Mouse (Mus musculus) embryo, embryonic 9.5 days (tissue): ENCODE measurements around the gene Cyp3a41b.
"Not testable (repeated sequence)": the region's sequence is repeated elsewhere in the genome, so short reads cannot be mapped to it uniquely, and the experiment has no call there.

ENCODE experiments used
- DNase-seq: peaks from one replicate; pipeline ENCODE4 v3.0.0-alpha.2; 2017; ENCODE audit errors: extremely low spot score

Cyp3a41b gene

DNA sequence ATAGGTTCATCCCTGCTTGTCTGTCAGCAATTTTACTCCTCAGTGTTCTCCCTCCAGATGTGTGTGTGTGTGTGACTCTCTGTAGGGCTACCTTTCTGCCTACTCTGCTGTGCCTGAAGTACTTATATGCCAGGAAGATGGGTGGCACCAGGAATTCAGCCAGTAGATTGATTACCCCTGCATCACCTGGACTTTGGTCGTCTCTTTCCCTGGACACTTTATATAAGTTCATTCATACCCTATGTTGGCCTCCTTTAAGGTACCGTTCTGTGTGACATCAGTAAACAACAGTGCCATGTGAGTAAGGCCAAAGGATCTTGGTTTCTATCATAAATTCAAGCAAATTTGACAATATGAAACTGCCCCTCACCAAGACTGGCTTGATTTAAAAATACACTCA lies at the start of gene Cyp3a41b:
TSS of gene Cyp3a41b (minus strand) at position 101 of the 400 bp plus-strand sequence.
- DNase-seq = not testable (repeated sequence)

DNA sequence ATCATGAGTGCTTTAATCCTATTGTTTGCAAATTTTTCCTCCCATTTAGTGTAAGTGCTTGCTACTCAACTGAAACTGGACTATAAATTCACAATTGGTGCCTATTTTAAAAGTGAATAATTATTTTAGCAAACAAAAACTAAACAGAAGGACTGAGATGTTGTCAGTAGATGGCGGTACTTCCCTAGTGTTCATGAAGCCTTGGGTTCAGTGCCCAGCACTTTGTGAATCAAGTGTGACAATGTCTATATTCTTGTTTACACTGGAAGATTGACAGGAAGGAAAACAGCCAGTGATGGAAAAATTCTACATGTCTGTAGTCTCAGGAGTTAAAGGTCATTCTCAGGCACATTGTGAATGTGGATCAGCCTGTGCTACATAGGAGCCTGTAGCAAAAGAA lies 47.8 kb upstream of the Cyp3a41b start:
- not testable (repeated sequence) for DNase-seq

DNA sequence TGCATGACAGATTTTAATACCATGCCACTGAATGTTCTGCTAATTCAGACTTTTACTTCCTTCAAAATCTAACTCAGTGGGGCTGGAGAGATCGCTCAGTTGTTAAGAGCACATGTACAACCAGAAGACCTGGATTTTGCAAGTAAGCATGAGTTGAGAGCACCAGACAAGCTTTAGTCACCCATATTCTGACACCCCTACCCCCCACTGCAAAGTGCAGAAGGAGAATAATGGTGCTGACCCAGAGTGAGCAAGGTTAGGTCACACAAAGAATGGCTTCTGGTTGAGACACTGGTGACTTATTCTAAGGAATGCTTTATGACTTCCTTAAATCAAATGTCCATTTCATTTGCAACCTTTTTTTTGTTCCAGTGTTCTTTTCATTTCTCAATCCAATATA lies 20.4 kb upstream of the Cyp3a41b start:
- DNase-seq = not testable (repeated sequence)

DNA sequence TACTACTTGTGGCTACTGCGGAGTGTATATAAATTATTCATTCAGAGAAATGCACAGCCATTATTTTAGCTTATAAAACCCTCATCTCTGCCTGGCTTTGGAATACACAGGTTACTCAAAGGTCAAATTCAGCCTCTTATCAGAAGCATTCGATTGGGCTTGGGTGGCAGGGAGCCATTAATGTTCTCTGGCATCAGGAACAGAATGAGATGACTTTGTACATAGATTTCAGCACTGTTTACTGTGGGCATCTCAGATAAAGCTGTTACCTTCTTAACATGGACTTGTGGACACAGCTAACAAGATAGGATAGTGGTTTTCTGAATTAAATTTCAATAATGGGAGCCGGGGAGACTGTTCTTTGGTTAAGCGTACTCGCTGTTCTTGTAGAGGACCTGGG lies 13.3 kb upstream of the Cyp3a41b start:
- DNase-seq = not testable (repeated sequence)

DNA sequence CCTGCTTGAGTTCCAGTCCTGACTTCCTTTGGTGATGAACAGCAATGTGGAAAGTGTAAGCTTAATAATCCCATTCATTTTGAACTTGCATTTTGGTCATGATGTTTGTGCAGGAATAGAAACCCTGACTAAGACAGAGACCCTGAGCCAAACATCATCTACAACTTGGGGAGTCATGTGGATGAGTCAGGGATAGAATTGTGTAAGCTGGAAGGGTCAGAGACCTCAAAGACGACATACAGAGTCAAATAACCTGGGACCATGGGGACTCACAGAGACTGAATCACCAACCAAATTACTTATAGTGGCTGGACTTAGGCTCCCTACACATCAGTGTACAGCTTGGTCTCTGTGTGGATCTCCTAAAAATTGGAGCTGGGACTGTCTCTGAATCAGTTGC lies 7.2 kb downstream of the Cyp3a41b start:
- DNase-seq = not testable (repeated sequence)

DNA sequence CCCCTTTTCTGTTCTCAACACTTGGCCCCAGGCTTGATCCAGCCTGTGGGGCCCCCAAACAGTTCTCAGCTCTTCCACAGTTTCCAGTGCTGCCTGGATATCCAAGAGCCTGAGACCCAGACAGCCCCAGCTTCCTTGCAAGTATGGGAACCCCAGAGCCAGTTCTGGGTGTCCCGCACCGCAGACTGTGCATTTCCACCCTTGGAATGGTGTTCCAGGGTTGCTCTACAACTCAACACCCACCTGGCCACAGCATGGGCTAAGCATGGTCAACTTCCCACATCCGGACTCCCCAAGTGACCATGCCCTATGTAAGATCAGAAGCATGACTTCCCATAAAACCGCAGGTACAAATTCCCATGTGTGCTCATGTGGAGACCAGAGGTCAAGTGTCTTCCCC lies 8.9 kb downstream of the Cyp3a41b start:
- DNase-seq = not testable (repeated sequence)

DNA sequence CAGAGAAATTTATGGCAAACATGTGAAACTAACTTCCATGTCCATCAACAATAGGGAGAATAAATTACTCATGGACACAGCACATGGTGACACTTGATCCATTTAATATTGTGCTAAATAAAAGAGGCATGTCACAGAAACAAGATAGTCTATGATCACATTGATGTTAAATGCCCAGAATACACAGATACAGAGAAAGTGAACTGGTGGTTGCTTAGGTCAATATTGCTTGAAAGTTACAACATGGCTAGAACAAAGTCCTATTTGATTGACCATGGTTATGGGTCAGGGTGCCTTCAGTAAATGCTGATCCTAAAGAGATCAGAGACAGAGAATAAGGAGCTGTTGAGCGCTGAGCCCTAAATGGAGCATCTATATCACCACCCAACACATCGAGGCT lies 12.6 kb downstream of the Cyp3a41b start:
- not testable (repeated sequence) for DNase-seq
